Mouse (Mus musculus) hindbrain, embryonic 16.5 days (tissue): ENCODE data around the gene Gm7233. TPM values are rescaled to one million over a fixed set of nuclear protein-coding genes. Genes with fewer than 3 reads are reported as not detected.
"Not testable (repeated sequence)": the region's sequence is repeated elsewhere in the genome, so short reads cannot be mapped to it uniquely, and the experiment has no call there.

ENCODE experiments used
- ATAC-seq: fragments of 200-750 bp; cut with Nextera tagmentation; 2 replicates; pipeline ENCODE4 v1.8.0; 2017; ENCODE audit warnings: moderate TSS enrichment, moderate library complexity
- H3K27ac ChIP-seq: fragments of 300-500 bp; sonication (generic); 2 replicates; pipeline ENCODE4 v1.5.1; 2014; ENCODE audit warnings: low read depth, mild to moderate bottlenecking, control low read depth, low read length, moderate library complexity
- H3K27me3 ChIP-seq: fragments of 300-500 bp; sonication (generic); replicated peaks from 2 replicates; pipeline ENCODE4 v1.6.1; 2014; ENCODE audit warnings: low read length; ENCODE audit not compliant: control insufficient read depth, insufficient read depth
- H3K36me3 ChIP-seq: fragments of 300-500 bp; sonication (generic); 2 replicates; pipeline ENCODE4 v1.6.1; 2014; ENCODE audit warnings: mild to moderate bottlenecking, low read length, moderate library complexity, mixed read lengths; ENCODE audit not compliant: control insufficient read depth, insufficient read depth
- H3K4me1 ChIP-seq: fragments of 300-500 bp; sonication (generic); 2 replicates; pipeline ENCODE4 v1.6.1; 2014; ENCODE audit warnings: low read depth, low read length; ENCODE audit not compliant: control insufficient read depth, insufficient read depth
- H3K4me2 ChIP-seq: fragments of 300-500 bp; sonication (generic); 2 replicates; pipeline ENCODE4 v1.6.1; 2014; ENCODE audit warnings: mild to moderate bottlenecking, low read length, control low read depth, moderate library complexity
- H3K4me3 ChIP-seq: fragments of 300-500 bp; sonication (generic); 2 replicates; pipeline ENCODE4 v1.5.1; 2014; ENCODE audit warnings: mild to moderate bottlenecking, low read length, control low read depth, moderate library complexity
- H3K9ac ChIP-seq: fragments of 300-500 bp; sonication (generic); 2 replicates; pipeline ENCODE4 v1.6.1; 2014; ENCODE audit warnings: low read depth, mild to moderate bottlenecking, control low read depth, low read length, moderate library complexity
- H3K9me3 ChIP-seq: fragments of 300-500 bp; sonication (generic); 2 replicates; pipeline ENCODE4 v1.6.1; 2014; ENCODE audit warnings: mild to moderate bottlenecking, low read length, moderate library complexity; ENCODE audit not compliant: control insufficient read depth
- WGBS: fragments of 180-500 bp; shearing (Covaris S2); extraction: QIAGEN DNeasy Blood & Tissue Kit; methylation state at CpG from one replicate; pipeline ENCODE4 v1.1.7; 2014; 5-methylcytosine and 5-hydroxymethylcytosine counted together
- polyA plus RNA-seq: library from polyadenylated mRNA; unstranded; fragments of >200 nt; fragmentation: Nextera tagmentation; extraction: Ambion mirVana; gene quantifications from 2 replicates; pipeline ENCODE4 v1.2.1, GENCODE M21; 2015

The Gm7233 gene
- polyA plus RNA-seq, result not detected in 2 replicates

DNA sequence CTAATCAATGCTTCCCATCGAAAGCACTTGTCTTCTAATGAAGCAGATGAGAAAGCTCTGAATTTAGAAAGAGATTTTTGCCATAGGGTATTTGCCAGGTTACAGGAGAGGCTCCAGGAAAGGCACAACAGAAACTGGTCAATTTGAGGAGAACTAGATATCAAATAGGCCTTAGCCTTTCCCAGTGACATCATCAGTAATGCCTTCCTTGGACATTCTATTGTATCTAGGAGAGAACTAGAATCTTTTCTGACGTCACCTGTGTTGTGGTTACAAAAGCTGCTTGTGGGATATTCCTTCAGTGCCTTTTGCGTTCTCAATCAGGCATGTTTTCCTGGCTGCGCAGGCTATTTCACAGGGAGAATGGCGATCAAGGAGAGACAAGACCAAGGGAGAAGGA is at the start of gene Gm7233:
TSS of gene Gm7233 (plus strand) at position 301 of the 400 bp plus-strand sequence.
- not testable (repeated sequence) for H3K4me3 ChIP-seq, H3K36me3 ChIP-seq, H3K9ac ChIP-seq, H3K27ac ChIP-seq, H3K9me3 ChIP-seq, ATAC-seq, H3K4me1 ChIP-seq, H3K27me3 ChIP-seq, H3K4me2 ChIP-seq
- 79% methylated on average over 4 of the region's 5 CpGs for WGBS

DNA sequence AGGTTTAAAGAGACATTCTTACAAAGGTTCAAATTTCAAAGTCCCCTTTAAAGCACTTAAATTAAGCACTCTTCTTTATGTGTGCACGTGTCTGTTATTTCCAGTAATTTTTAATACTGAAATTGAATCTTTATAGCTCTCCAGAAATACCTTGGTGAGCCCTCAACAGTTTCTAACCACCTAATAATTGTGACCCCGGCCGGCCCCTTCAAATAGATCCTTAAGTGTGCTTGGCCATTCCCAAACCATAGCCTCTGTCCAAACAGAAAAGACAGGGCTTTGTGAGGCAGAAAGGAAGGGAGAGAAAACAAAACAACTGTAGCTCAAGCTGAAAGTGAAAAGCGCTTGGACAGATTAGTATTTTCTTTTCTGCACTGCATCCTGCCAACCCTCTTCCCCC is 12.5 kb upstream of the Gm7233 start:
- H3K27me3 ChIP-seq, H3K27ac ChIP-seq, H3K9ac ChIP-seq, H3K4me2 ChIP-seq, ATAC-seq, H3K36me3 ChIP-seq, H3K9me3 ChIP-seq, H3K4me1 ChIP-seq, H3K4me3 ChIP-seq: not testable (repeated sequence)
- 70% methylated on average over 4 of the region's 4 CpGs for whole genome bisulfite sequencing

DNA sequence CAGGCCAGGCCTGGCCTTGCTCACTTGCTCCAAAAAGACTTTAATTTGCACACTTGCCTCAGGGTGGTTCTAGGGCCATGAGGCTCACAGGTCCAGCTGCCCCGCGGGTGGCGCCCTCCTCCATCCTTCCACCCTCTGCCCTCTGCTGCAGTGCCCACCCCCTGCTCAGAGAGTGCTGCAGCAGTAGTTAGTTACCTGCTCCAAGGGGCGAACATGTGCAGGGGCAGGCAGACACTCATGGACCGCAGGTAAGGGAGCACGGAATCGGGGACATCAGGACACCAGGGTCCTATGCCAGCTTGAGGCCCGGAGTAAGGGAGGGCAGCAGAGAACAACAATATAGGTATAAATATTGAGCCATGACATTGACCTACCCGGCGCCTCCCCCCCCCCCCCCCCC is 11.7 kb upstream of the Gm7233 start:
- ATAC-seq, H3K9me3 ChIP-seq, H3K4me1 ChIP-seq, H3K9ac ChIP-seq, H3K4me3 ChIP-seq, H3K27ac ChIP-seq, H3K4me2 ChIP-seq, H3K27me3 ChIP-seq, H3K36me3 ChIP-seq: not testable (repeated sequence)
- WGBS, result no CpG with 5 or more reads among the region's 10 CpGs

DNA sequence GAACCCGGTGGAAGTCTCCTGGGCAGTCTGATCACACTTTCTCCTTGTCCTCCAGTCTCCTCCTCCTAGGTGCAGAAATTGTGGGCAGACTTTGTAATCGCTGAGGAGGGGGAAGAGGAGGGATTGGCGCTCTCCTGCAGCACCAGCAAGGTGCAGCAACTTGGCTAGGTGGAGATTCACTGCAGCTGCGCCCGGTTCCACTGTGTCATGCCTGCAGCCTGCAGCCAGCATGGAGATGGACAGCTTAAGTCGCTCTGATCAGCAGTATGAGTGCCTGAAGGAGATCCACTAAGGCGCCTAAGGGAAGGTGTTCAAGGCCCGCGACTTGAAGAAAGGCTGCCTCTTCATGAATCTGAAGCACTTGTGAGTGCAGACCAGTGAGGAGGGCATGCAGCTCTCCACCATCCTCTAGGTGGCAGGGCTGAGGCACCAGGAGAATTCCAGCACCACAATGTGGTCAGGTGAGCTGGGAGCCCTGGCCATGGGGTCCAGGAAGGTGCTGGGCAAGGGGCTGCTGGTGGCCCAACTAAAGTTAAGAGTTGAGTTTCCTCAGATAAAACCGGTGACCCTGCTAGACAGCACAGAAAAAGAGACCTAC is 11.0 kb upstream of the Gm7233 start:
- H3K36me3 ChIP-seq, H3K27me3 ChIP-seq, H3K4me2 ChIP-seq, H3K4me1 ChIP-seq, H3K9me3 ChIP-seq, H3K4me3 ChIP-seq, H3K9ac ChIP-seq, H3K27ac ChIP-seq: not testable (repeated sequence)
- ATAC-seq, result peak; percentile 72; the same call in 1 of the 2 replicates
- 21% methylated on average over 1 of the region's 10 CpGs for WGBS

DNA sequence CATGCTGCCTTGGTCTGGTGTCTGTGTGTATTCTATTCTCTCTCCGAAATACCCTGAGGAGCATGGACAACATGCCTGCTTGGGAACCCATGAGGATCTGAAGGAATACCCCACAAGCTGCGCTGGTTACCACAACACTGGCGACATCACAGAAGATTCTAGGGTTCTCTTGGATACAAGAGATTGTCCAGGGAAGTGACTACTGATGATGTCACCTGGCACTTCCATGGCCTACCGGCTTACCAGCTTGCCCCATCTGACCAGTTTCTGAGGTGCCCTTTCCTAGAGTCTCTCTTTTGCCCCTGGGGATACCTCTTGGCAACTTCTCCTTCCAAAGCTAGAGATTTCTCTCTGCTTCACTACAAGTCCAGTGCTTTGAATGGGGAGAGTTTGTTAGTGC is 55.5 kb downstream of the Gm7233 start, which contains the start of gene Gm8122:
TSS of gene Gm8122 (minus strand) at position 101 of the 400 bp plus-strand sequence.
- H3K9ac ChIP-seq, H3K9me3 ChIP-seq, H3K27me3 ChIP-seq, H3K4me3 ChIP-seq, H3K36me3 ChIP-seq, H3K4me2 ChIP-seq, H3K4me1 ChIP-seq, H3K27ac ChIP-seq, ATAC-seq: not testable (repeated sequence)
- WGBS, result 91% methylated on average over 2 of the region's 4 CpGs

Other genes with a start within 250 kb of the Gm7233 start
- not detected in 2 replicates for gene Gm8082, start 186.2 kb upstream of the Gm7233 start, polyA plus RNA-seq
- not detected in 2 replicates for gene Gm10376, start 164.2 kb upstream of the Gm7233 start, polyA plus RNA-seq
- gene Gm8094, start 103.2 kb upstream of the Gm7233 start, polyA plus RNA-seq, result not detected in 2 replicates
- 0.13 and 0.20 TPM in 2 replicates for gene Gm8104, start 79.3 kb upstream of the Gm7233 start, polyA plus RNA-seq
- gene Gm8122, start 55.4 kb downstream of the Gm7233 start, polyA plus RNA-seq, result not detected in 2 replicates
- not detected in 2 replicates for gene Gm8126, start 78.8 kb downstream of the Gm7233 start, polyA plus RNA-seq
- not detected in 2 replicates for gene Gm9732, start 95.2 kb downstream of the Gm7233 start, polyA plus RNA-seq
- not detected in 2 replicates for gene Gm8127, start 114.0 kb downstream of the Gm7233 start, polyA plus RNA-seq
- gene 1700001F09Rik, start 167.9 kb downstream of the Gm7233 start, polyA plus RNA-seq, result not detected in 2 replicates
- not detected in 2 replicates for gene Gm8138, start 236.5 kb downstream of the Gm7233 start, polyA plus RNA-seq